Mouse (Mus musculus) hindbrain, embryonic 12.5 days (tissue): ENCODE measurements at regions not wholly inside any gene's neighbourhood (a gene's known extent, or its start where the extent isn't known, plus 50 kb on each side); places are given as distances from the start of the nearest gene placed in this dataset.
A peak's percentile ranks its signal among the peaks of the same experiment; 100 is the strongest.

Source experiments
- ATAC-seq: fragments of 200-750 bp; cut with Nextera tagmentation; 2 replicates; pipeline ENCODE4 v1.8.0; 2017; ENCODE audit warnings: moderate TSS enrichment; ENCODE audit not compliant: low FRiP score
- H3K27ac ChIP-seq: fragments of 300-500 bp; sonication (generic); 2 replicates; pipeline ENCODE4 v1.5.1; 2016; ENCODE audit warnings: mild to moderate bottlenecking
- H3K27me3 ChIP-seq: fragments of 300-500 bp; sonication (generic); 2 replicates; pipeline ENCODE4 v1.6.1; 2016; ENCODE audit warnings: mild to moderate bottlenecking
- H3K36me3 ChIP-seq: fragments of 300-500 bp; sonication (generic); 2 replicates; pipeline ENCODE4 v1.6.1; 2016; ENCODE audit warnings: mild to moderate bottlenecking
- H3K4me1 ChIP-seq: fragments of 300-500 bp; sonication (generic); 2 replicates; pipeline ENCODE4 v1.6.1; 2016
- H3K4me2 ChIP-seq: fragments of 300-500 bp; sonication (generic); replicated peaks from 2 replicates; pipeline ENCODE4 v1.6.1; 2016; ENCODE audit warnings: mild to moderate bottlenecking
- H3K4me3 ChIP-seq: fragments of 300-500 bp; sonication (generic); 2 replicates; pipeline ENCODE4 v1.5.1; 2016; ENCODE audit warnings: mild to moderate bottlenecking
- H3K9ac ChIP-seq: fragments of 300-500 bp; sonication (generic); 2 replicates; pipeline ENCODE4 v1.6.1; 2016; ENCODE audit warnings: mild to moderate bottlenecking, moderate library complexity
- H3K9me3 ChIP-seq: fragments of 300-500 bp; sonication (generic); replicated peaks from 2 replicates; pipeline ENCODE4 v1.6.1; 2016; ENCODE audit warnings: mild to moderate bottlenecking
- WGBS: fragments of 180-500 bp; shearing (Covaris S2); methylation state at CpG from one replicate; pipeline ENCODE4 v1.1.7; 2016; 5-methylcytosine and 5-hydroxymethylcytosine counted together

DNA sequence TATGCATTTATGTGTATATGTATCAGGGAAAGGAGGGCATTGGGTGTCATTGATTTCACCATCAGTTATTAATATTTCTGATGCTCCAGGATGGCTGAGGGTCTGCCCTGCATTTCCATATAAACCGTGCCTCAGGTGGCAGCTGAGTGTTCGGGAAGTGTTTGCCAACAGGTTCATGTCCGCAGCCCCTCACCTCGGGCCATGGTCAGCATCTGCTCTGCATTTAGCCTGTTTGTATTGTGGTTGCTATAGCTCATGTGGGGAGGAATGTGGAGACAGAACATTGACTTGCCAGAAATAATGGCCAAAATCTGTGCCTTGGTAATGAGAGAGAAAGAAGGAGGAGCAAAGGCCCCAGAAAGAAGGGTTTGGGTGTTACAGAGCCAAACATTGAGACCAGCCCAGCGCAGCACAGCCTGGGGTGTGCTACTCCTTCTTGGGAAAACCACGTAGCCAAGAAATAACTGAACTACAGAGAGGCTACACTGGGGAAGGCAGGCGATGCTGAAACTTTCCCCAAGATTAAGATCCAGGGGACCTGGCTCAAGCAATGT, 338.0 kb downstream of the Agtpbp1 start:
- WGBS, result 86% methylated on average over 7 of the region's 7 CpGs
- no peak overlapping the region for H3K9ac ChIP-seq
- H3K27ac ChIP-seq, result no peak overlapping the region
- no peaks in the 10 kb centered on the region for H3K36me3 ChIP-seq
- ATAC-seq, result no peak
- no peak overlapping the region for H3K4me2 ChIP-seq
- H3K4me3 ChIP-seq, result no peak overlapping the region
- H3K27me3 ChIP-seq, result no peaks in the 10 kb centered on the region
- H3K9me3 ChIP-seq, result no peaks in the 10 kb centered on the region
- H3K4me1 ChIP-seq, result peaks cover 18% of the 10 kb centered on the region

- Histone ChIP-seq H3K27me3 (no peaks in the 10 kb centered on the region), H3K9ac (no peak overlapping the region), H3K27ac (no peak overlapping the region), H3K36me3 (no peaks in the 10 kb centered on the region), H3K4me1 (peaks cover 8% of the 10 kb centered on the region), H3K4me3 (no peak overlapping the region), H3K9me3 (no peaks in the 10 kb centered on the region), H3K4me2 (no peak overlapping the region)
- no peak for ATAC-seq
- 77% methylated on average over 6 of the region's 6 CpGs for WGBS
Measured at GRCm38 (mm10) chr13:59246070-59246469, 339.0 kb downstream of the Agtpbp1 start.

- Histone ChIP-seq H3K9me3 (no peaks in the 10 kb centered on the region), H3K9ac (no peak overlapping the region), H3K36me3 (no peaks in the 10 kb centered on the region), H3K4me3 (no peak overlapping the region), H3K27me3 (no peaks in the 10 kb centered on the region), H3K27ac (no peak overlapping the region), H3K4me1 (0 out of 2 replicates have a peak, but pooled peaks cover 2% of the 10 kb centered on the region), H3K4me2 (no peak overlapping the region)
- 90% methylated on average over 1 of the region's 1 CpGs for WGBS
- ATAC-seq, result no peak
Measured at GRCm38 (mm10) chr13:59244622-59245021, 340.4 kb downstream of the Agtpbp1 start.

GRCm38 (mm10) chr13:59242671-59243070, 342.4 kb downstream of the Agtpbp1 start:
- 80% methylated on average over 4 of the region's 4 CpGs for WGBS
- Histone ChIP-seq H3K4me2 (no peak overlapping the region), H3K9ac (no peak overlapping the region), H3K27me3 (no peaks in the 10 kb centered on the region), H3K4me1 (0 out of 2 replicates have a peak, but pooled peaks cover 2% of the 10 kb centered on the region), H3K36me3 (no peaks in the 10 kb centered on the region), H3K27ac (no peak overlapping the region), H3K9me3 (no peaks in the 10 kb centered on the region), H3K4me3 (no peak overlapping the region)
- no peak for ATAC-seq

DNA sequence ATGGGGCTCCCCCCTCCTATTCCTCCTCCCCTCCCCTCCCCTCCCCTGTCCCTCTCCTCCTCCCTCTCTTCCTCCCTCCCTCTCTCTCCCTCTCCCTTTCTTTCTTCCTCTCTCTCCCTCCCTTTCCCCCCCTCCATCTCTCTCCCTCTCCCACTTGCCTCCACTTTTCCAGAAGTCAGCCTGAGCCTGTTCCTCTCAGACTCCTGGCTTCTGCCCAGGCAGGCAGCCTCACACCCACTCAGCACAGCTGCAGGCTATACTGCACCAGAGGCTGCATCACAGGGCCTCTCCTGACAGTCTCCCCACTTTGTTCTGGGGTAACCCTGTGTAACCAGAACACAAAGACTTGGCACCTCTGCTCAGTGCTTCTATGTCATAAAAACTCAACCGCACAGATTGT, 346.3 kb downstream of the Agtpbp1 start:
- H3K27me3 ChIP-seq, result no peaks in the 10 kb centered on the region
- no peaks in the 10 kb centered on the region for H3K36me3 ChIP-seq
- no peak overlapping the region for H3K4me2 ChIP-seq
- H3K9me3 ChIP-seq, result no peaks in the 10 kb centered on the region
- H3K4me1 ChIP-seq, result peaks cover 6% of the 10 kb centered on the region
- no peak overlapping the region for H3K9ac ChIP-seq
- WGBS, result 75% methylated on average over 1 of the region's 1 CpGs
- no peak overlapping the region for H3K4me3 ChIP-seq
- 0 out of 2 replicates have a peak overlapping the region, but pooled peaks have one; percentile 31 for H3K27ac ChIP-seq
- ATAC-seq, result no peak

- WGBS, result 92% methylated on average over 9 of the region's 9 CpGs
- Histone ChIP-seq H3K36me3 (no peaks in the 10 kb centered on the region), H3K9ac (no peak overlapping the region), H3K9me3 (no peaks in the 10 kb centered on the region), H3K27ac (no peak overlapping the region), H3K4me2 (no peak overlapping the region), H3K4me3 (no peak overlapping the region), H3K4me1 (peaks cover 6% of the 10 kb centered on the region), H3K27me3 (no peaks in the 10 kb centered on the region)
- ATAC-seq, result no peak
Measured at GRCm38 (mm10) chr13:59235836-59236235, 349.2 kb downstream of the Agtpbp1 start.

GRCm38 (mm10) chr13:59229111-59229541, 355.9 kb downstream of the Agtpbp1 start:
- no peak overlapping the region for H3K27ac ChIP-seq
- no peaks in the 10 kb centered on the region for H3K27me3 ChIP-seq
- no peak for ATAC-seq
- 91% methylated on average over 6 of the region's 6 CpGs for WGBS
- no peaks in the 10 kb centered on the region for H3K36me3 ChIP-seq
- H3K9me3 ChIP-seq, result no peaks in the 10 kb centered on the region
- no peak overlapping the region for H3K9ac ChIP-seq
- H3K4me1 ChIP-seq, result peaks cover 8% of the 10 kb centered on the region
- H3K4me3 ChIP-seq, result no peak overlapping the region
- H3K4me2 ChIP-seq, result no peak overlapping the region

DNA sequence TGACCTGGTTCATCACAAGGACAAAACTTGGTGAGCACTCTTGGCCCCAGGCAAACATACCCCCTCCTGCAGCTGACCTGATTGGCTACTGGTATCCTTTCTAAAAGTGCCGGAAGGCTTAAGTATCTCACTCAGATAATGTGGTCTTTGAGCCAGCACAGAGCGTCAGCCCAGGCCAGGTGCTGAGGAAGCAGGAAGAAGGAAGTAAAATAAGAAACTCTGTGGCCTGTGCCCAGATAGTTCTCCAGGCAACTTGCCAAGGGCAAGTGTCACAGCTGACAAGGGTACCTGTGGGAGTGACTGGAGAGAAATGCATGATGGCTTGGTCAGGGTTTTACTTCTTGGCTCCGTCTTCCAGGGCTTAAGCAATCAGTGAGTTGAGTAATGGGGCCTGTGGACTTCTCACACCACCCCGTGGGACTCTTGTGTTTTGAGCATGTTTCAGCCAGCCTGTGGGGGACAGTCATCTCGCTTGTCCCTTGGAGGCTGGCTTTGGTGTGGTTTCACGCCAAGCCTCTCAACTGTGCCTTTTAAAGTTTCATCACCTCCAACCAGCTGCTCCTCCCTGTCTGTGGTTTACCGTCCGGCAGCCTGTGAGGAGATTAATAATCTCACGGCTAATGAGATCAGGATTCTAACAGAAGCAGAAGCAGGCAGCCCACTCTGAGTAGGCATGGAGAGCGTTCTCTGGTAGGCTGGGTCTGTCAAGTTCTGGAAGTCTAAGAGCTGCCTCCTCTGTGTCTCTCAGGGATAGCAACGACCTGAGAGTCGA, 356.8 kb downstream of the Agtpbp1 start:
- no peaks in the 10 kb centered on the region for H3K36me3 ChIP-seq
- H3K4me2 ChIP-seq, result no peak overlapping the region
- H3K4me3 ChIP-seq, result no peak overlapping the region
- H3K4me1 ChIP-seq, result peaks cover 8% of the 10 kb centered on the region
- WGBS, result 69% methylated on average over 12 of the region's 12 CpGs
- no peaks in the 10 kb centered on the region for H3K27me3 ChIP-seq
- no peaks in the 10 kb centered on the region for H3K9me3 ChIP-seq
- no peak overlapping the region for H3K27ac ChIP-seq
- H3K9ac ChIP-seq, result no peak overlapping the region
- ATAC-seq, result no peak

GRCm38 (mm10) chr13:59227523-59228058, 357.4 kb downstream of the Agtpbp1 start:
- no peaks in the 10 kb centered on the region for H3K27me3 ChIP-seq
- ATAC-seq, result no peak

DNA sequence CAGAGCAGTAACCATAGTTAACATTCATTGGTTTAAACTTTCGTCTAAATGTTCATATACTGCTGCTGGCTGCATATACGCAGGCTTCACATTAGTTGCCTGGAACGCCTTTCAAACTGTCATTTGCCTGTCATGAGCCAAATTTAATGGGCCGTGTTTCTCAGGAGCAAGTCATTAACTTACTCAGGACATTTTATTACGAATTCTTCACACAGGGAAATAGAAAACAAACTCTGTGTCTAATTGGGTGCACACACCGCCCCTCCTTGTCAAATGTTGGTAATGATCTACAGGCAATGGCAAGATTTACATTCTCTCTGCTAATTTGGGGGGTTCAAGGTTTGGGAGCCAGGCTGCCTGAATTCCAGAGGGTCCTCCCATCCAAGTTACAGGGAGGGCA, 364.4 kb downstream of the Agtpbp1 start:
- WGBS, result 71% methylated on average over 6 of the region's 6 CpGs
- H3K27me3 ChIP-seq, result no peaks in the 10 kb centered on the region
- no peaks in the 10 kb centered on the region for H3K9me3 ChIP-seq

More at GRCm38 (mm10) chr13:59227523-59228058, 357.4 kb downstream of the Agtpbp1 start:
- Histone ChIP-seq H3K4me3 (no peak overlapping the region), H3K9me3 (no peaks in the 10 kb centered on the region), H3K36me3 (no peaks in the 10 kb centered on the region), H3K27ac (no peak overlapping the region), H3K4me2 (no peak overlapping the region), H3K9ac (no peak overlapping the region), H3K4me1 (peaks cover 8% of the 10 kb centered on the region)
- 95% methylated on average over 13 of the region's 13 CpGs for WGBS

GRCm38 (mm10) chr13:59220156-59220555, 364.9 kb downstream of the Agtpbp1 start:
- Histone ChIP-seq H3K9me3 (no peaks in the 10 kb centered on the region), H3K4me1 (no peaks in the 10 kb centered on the region), H3K4me2 (no peak overlapping the region), H3K27ac (no peak overlapping the region), H3K27me3 (no peaks in the 10 kb centered on the region), H3K36me3 (no peaks in the 10 kb centered on the region), H3K9ac (no peak overlapping the region), H3K4me3 (no peak overlapping the region)
- WGBS, result 21% methylated on average over 7 of the region's 7 CpGs
- no peak for ATAC-seq

More for the DNA sequence above, 364.4 kb downstream of the Agtpbp1 start:
- ATAC-seq, result no peak
- H3K4me3 ChIP-seq, result no peak overlapping the region
- no peaks in the 10 kb centered on the region for H3K4me1 ChIP-seq
- no peak overlapping the region for H3K9ac ChIP-seq
- no peak overlapping the region for H3K27ac ChIP-seq
- no peak overlapping the region for H3K4me2 ChIP-seq
- no peaks in the 10 kb centered on the region for H3K36me3 ChIP-seq

DNA sequence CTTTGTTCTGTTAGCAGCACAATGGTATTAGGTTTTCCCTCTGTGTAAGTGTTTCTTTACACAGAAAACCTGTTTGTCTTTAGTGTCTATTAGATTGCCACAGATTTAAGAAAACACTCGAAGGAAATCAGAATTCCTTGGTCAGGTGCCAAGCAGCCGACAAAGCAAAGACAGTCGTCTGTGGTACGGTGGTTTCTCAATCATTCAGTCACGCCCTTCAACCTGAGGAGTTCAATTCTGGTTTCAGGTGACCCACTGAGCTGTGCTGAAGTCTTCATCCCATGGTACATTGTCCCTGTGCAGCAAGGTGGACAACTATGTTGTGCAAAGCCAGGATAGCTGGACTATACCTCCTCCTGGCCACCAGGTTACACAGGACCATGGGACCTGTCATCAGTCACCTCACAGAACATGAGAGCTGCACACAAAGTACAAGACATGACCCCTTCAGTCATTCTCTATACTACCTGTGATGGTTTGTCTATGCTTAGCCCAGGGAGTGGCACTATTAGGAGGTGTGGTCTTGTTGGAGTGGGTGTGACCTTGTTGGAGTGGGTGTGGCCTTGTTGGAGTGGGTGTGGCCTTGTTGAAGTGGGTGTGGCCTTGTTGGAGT, 368.2 kb downstream of the Agtpbp1 start:
- ATAC-seq, result no peak
- 68% methylated on average over 5 of the region's 5 CpGs for WGBS

More for the DNA sequence above, 368.2 kb downstream of the Agtpbp1 start:
- no peak overlapping the region for H3K27ac ChIP-seq
- no peak overlapping the region for H3K4me2 ChIP-seq
- H3K9me3 ChIP-seq, result no peaks in the 10 kb centered on the region
- no peaks in the 10 kb centered on the region for H3K27me3 ChIP-seq
- H3K9ac ChIP-seq, result no peak overlapping the region
- H3K4me3 ChIP-seq, result no peak overlapping the region
- no peaks in the 10 kb centered on the region for H3K36me3 ChIP-seq
- no peaks in the 10 kb centered on the region for H3K4me1 ChIP-seq
